Mouse (Mus musculus): ENCODE measurements at regions not wholly inside any gene's neighbourhood (a gene's known extent, or its start where the extent isn't known, plus 50 kb on each side); places are given as distances from the start of the nearest gene placed in this dataset.

DNA sequence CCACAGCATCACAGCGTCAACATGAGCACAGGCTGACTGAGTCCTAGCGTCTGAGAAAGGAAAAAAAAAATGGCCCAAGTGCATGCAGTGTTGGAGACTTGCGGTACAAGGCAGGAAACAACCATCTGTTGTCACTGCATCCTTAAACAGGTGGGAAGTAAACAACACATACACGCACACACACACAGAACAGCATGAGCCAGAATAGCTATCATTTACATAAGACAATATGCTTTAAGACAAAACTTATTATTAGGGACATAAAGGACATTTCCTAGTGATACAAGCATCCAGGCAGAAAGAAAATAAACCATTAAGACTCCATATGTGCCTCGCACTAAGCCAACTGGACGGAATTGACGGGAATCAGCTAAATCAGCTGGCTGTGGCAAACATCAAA lies 203.8 kb upstream of the Trpc7 start:
- TF ChIP-seq POLR2A (IDR thresholded peaks at IDR 0.05; ENCODE audit: insufficient read depth, low read length) (no peak), EP300 (IDR thresholded peaks at IDR 0.05; ENCODE audit: insufficient read depth, low read depth, low read length) (no peak), CTCF (IDR thresholded peaks at IDR 0.05; ENCODE audit: low read depth, low read length) (no peak)
- H3K9me3 ChIP-seq (replicated peaks; ENCODE audit: control insufficient read depth, insufficient read depth, low read length, poor library complexity, severe bottlenecking) = no peaks in the 10 kb centered on the region; the same call in 1 of the 2 replicates
- no peaks in the 10 kb centered on the region for H3K36me3 ChIP-seq (ENCODE audit: control insufficient read depth, insufficient read depth, low read length, poor library complexity, severe bottlenecking)
- H3K4me3 ChIP-seq (ENCODE audit: low read depth, low read length) = no peak overlapping the region
- no peaks in the 10 kb centered on the region for H3K4me1 ChIP-seq (ENCODE audit: control insufficient read depth, insufficient read depth, low read length)
- H3K9ac ChIP-seq (ENCODE audit: low read depth, poor library complexity, severe bottlenecking) = no peak overlapping the region
- H3K27me3 ChIP-seq (ENCODE audit: control insufficient read depth, insufficient read depth, low read length, poor library complexity, severe bottlenecking) = no peaks in the 10 kb centered on the region
- no peak overlapping the region for H3K27ac ChIP-seq (ENCODE audit: insufficient read depth, low read length)

- Histone ChIP-seq H3K9me3 (replicated peaks; ENCODE audit: control insufficient read depth, insufficient read depth, low read length, poor library complexity, severe bottlenecking) (no peaks in the 10 kb centered on the region), H3K4me3 (ENCODE audit: low read depth, low read length) (no peak overlapping the region), H3K27me3 (ENCODE audit: control insufficient read depth, insufficient read depth, low read length, poor library complexity, severe bottlenecking) (no peaks in the 10 kb centered on the region), H3K4me1 (ENCODE audit: control insufficient read depth, insufficient read depth, low read length) (no peaks in the 10 kb centered on the region), H3K27ac (ENCODE audit: insufficient read depth, low read length) (no peak overlapping the region), H3K9ac (ENCODE audit: low read depth, poor library complexity, severe bottlenecking) (no peak overlapping the region), H3K36me3 (ENCODE audit: control insufficient read depth, insufficient read depth, low read length, poor library complexity, severe bottlenecking) (no peaks in the 10 kb centered on the region)
- no peak for TF ChIP-seq POLR2A (IDR thresholded peaks at IDR 0.05; ENCODE audit: insufficient read depth, low read length)
- TF ChIP-seq EP300 (IDR thresholded peaks at IDR 0.05; ENCODE audit: insufficient read depth, low read depth, low read length) = no peak
- no peak for TF ChIP-seq CTCF (IDR thresholded peaks at IDR 0.05; ENCODE audit: low read depth, low read length)
Measured at GRCm38 (mm10) chr13:57091886-57092285, 196.1 kb upstream of the Trpc7 start.

GRCm38 (mm10) chr13:57089381-57090075 lies 193.7 kb upstream of the Trpc7 start:
- no peak for TF ChIP-seq EP300 (IDR thresholded peaks at IDR 0.05; ENCODE audit: insufficient read depth, low read depth, low read length)
- TF ChIP-seq POLR2A (IDR thresholded peaks at IDR 0.05; ENCODE audit: insufficient read depth, low read length) = no peak
- TF ChIP-seq CTCF (IDR thresholded peaks at IDR 0.05; ENCODE audit: low read depth, low read length) = no peak
- H3K9ac ChIP-seq (ENCODE audit: low read depth, poor library complexity, severe bottlenecking) = no peak overlapping the region
- no peaks in the 10 kb centered on the region for H3K4me1 ChIP-seq (ENCODE audit: control insufficient read depth, insufficient read depth, low read length)
- H3K36me3 ChIP-seq (ENCODE audit: control insufficient read depth, insufficient read depth, low read length, poor library complexity, severe bottlenecking) = no peaks in the 10 kb centered on the region
- H3K4me3 ChIP-seq (ENCODE audit: low read depth, low read length) = no peak overlapping the region
- H3K27ac ChIP-seq (ENCODE audit: insufficient read depth, low read length) = no peak overlapping the region
- no peaks in the 10 kb centered on the region for H3K27me3 ChIP-seq (ENCODE audit: control insufficient read depth, insufficient read depth, low read length, poor library complexity, severe bottlenecking)
- H3K9me3 ChIP-seq (replicated peaks; ENCODE audit: control insufficient read depth, insufficient read depth, low read length, poor library complexity, severe bottlenecking) = no peaks in the 10 kb centered on the region

GRCm38 (mm10) chr13:57087966-57088365 lies 192.2 kb upstream of the Trpc7 start:
- H3K9ac ChIP-seq (ENCODE audit: low read depth, poor library complexity, severe bottlenecking) = no peak overlapping the region
- H3K9me3 ChIP-seq (replicated peaks; ENCODE audit: control insufficient read depth, insufficient read depth, low read length, poor library complexity, severe bottlenecking) = no peaks in the 10 kb centered on the region
- no peaks in the 10 kb centered on the region for H3K4me1 ChIP-seq (ENCODE audit: control insufficient read depth, insufficient read depth, low read length)
- no peak overlapping the region for H3K27ac ChIP-seq (ENCODE audit: insufficient read depth, low read length)
- no peaks in the 10 kb centered on the region for H3K27me3 ChIP-seq (ENCODE audit: control insufficient read depth, insufficient read depth, low read length, poor library complexity, severe bottlenecking)
- TF ChIP-seq CTCF (IDR thresholded peaks at IDR 0.05; ENCODE audit: low read depth, low read length) = no peak
- TF ChIP-seq POLR2A (IDR thresholded peaks at IDR 0.05; ENCODE audit: insufficient read depth, low read length) = no peak
- TF ChIP-seq EP300 (IDR thresholded peaks at IDR 0.05; ENCODE audit: insufficient read depth, low read depth, low read length) = no peak
- no peaks in the 10 kb centered on the region for H3K36me3 ChIP-seq (ENCODE audit: control insufficient read depth, insufficient read depth, low read length, poor library complexity, severe bottlenecking)
- H3K4me3 ChIP-seq (ENCODE audit: low read depth, low read length) = no peak overlapping the region

DNA sequence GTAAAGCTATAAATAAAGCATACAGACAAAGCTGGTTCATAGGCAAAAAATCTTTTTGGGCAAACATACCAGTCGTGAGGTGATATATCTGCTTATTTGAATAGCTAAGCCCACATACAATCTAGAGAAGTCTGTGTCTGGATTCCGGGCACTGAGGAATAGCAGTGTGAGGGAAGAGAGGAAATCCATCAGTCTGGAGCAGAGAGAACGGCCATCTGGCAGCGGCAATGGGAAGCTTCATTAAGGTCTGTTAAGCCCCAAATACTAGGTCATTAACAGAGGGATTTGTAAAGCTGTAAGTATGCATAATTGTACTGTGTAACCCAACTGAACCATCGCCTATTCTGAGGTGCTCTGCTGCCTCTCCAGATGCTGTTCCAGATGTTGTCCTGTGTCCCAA lies 191.6 kb upstream of the Trpc7 start:
- no peaks in the 10 kb centered on the region for H3K4me1 ChIP-seq (ENCODE audit: control insufficient read depth, insufficient read depth, low read length)
- H3K9ac ChIP-seq (ENCODE audit: low read depth, poor library complexity, severe bottlenecking) = no peak overlapping the region
- H3K27me3 ChIP-seq (ENCODE audit: control insufficient read depth, insufficient read depth, low read length, poor library complexity, severe bottlenecking) = no peaks in the 10 kb centered on the region
- TF ChIP-seq CTCF (IDR thresholded peaks at IDR 0.05; ENCODE audit: low read depth, low read length) (no peak), POLR2A (IDR thresholded peaks at IDR 0.05; ENCODE audit: insufficient read depth, low read length) (no peak), EP300 (IDR thresholded peaks at IDR 0.05; ENCODE audit: insufficient read depth, low read depth, low read length) (no peak)
- no peak overlapping the region for H3K4me3 ChIP-seq (ENCODE audit: low read depth, low read length)
- no peaks in the 10 kb centered on the region for H3K9me3 ChIP-seq (replicated peaks; ENCODE audit: control insufficient read depth, insufficient read depth, low read length, poor library complexity, severe bottlenecking)
- H3K36me3 ChIP-seq (ENCODE audit: control insufficient read depth, insufficient read depth, low read length, poor library complexity, severe bottlenecking) = no peaks in the 10 kb centered on the region
- H3K27ac ChIP-seq (ENCODE audit: insufficient read depth, low read length) = no peak overlapping the region

- TF ChIP-seq POLR2A (IDR thresholded peaks at IDR 0.05; ENCODE audit: insufficient read depth, low read length) (no peak), CTCF (IDR thresholded peaks at IDR 0.05; ENCODE audit: low read depth, low read length) (no peak), EP300 (IDR thresholded peaks at IDR 0.05; ENCODE audit: insufficient read depth, low read depth, low read length) (no peak)
- Histone ChIP-seq H3K36me3 (ENCODE audit: control insufficient read depth, insufficient read depth, low read length, poor library complexity, severe bottlenecking) (no peaks in the 10 kb centered on the region), H3K9ac (ENCODE audit: low read depth, poor library complexity, severe bottlenecking) (no peak overlapping the region), H3K27me3 (ENCODE audit: control insufficient read depth, insufficient read depth, low read length, poor library complexity, severe bottlenecking) (no peaks in the 10 kb centered on the region), H3K27ac (ENCODE audit: insufficient read depth, low read length) (no peak overlapping the region), H3K9me3 (replicated peaks; ENCODE audit: control insufficient read depth, insufficient read depth, low read length, poor library complexity, severe bottlenecking) (no peaks in the 10 kb centered on the region), H3K4me3 (ENCODE audit: low read depth, low read length) (no peak overlapping the region), H3K4me1 (ENCODE audit: control insufficient read depth, insufficient read depth, low read length) (no peaks in the 10 kb centered on the region)
Measured at GRCm38 (mm10) chr13:57083751-57084150, 188.0 kb upstream of the Trpc7 start.
